Mouse (Mus musculus): ENCODE data around the gene Nav2.

- TF ChIP-seq POLR2A (IDR thresholded peaks at IDR 0.05; ENCODE audit: control insufficient read depth, extremely low read depth, insufficient read depth, low read length, poor library complexity) (no peak), CTCF (IDR thresholded peaks at IDR 0.05; ENCODE audit: borderline replicate concordance, control insufficient read depth, extremely low read depth, insufficient read depth, low read length, poor library complexity) (no peak)
Observed at GRCm38 (mm10) chr7:49513763-49514437, 605.4 kb downstream of the Nav2 start.
